Mouse (Mus musculus) testis, postnatal 14 days (tissue): Measurements from ENCODE around the gene Nhs.

Experiments
- DNase-seq: peaks from one replicate; pipeline ENCODE4 v3.0.0; 2021; ENCODE audit warnings: low spot score

Nhs gene

DNA sequence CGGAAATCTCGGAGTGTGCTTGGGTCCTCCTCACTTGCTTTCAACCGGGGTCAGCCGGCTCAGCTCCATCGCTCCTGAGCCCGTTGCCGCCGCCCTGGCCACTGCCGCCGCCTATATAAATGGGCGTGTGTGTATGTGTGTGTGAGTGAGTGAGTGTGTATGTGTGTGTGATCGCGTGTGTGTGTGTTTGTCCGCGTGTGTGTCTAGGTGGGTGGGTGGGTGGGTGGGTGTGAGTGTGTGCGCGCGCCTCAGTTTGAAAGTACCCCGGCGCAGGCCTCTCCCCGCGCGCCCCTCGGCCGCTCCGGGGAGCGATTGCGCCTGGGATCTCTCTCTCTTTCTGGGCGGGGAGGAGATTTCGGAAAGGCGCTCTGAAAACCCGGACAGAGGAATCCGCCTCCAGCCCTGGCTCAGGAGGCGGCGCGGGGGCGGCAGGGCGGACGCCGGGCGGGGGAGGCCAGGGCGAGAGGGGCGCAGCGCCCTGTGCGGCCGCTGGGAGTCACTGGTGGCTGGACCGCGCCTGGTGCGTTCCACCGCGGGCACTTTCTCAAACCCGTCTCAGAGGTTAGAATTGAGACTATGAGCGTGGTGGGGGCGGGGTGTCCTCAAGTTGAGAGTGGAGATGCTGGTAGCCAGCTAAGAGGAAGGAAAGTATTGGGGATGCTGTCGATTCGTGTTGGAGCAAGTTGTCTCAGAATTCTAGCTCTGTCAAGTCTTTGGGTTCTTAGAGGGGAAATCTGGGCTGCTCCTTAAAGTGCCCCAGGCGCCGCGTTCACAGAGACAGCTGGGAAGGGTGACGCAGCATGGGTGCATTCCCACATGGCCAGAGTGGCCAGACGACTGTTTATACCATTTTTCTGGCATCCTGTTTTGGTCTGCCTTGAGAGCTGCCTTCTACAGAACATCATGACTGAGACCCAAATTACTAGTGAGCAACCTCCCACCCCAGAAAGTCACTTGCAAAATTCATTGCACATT is at the start of gene Nhs:
Gene Nhs, minus strand, starts transcription at position 94 of the 975 bp plus-strand sequence.
- DNase-seq = peak; percentile 69

DNA sequence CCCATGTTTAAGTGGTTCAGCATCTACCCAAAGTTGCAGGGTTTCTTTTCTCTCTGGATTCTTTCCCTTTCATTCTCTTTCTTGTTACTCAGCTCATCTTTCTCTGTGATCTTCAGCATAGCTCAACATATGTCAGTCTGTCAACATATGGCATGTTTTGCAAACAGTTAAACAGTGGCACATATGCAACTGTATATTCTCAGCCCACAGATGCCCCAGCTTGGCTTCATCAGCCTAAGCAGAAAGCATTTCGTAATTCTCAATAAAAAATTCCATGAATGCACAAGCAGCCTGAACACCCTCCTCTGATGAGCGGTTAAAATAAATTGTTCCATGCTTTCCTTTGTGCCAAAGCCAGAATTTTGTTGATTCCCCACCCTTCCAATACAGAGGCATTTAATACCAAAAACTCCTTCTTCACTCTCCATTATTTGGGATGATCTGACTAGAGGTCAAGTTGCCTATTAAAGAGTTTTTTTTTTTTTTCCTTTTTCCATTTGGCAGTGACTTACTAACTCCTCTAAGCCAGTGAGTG is 46.9 kb upstream of the Nhs start:
- no peak for DNase-seq

DNA sequence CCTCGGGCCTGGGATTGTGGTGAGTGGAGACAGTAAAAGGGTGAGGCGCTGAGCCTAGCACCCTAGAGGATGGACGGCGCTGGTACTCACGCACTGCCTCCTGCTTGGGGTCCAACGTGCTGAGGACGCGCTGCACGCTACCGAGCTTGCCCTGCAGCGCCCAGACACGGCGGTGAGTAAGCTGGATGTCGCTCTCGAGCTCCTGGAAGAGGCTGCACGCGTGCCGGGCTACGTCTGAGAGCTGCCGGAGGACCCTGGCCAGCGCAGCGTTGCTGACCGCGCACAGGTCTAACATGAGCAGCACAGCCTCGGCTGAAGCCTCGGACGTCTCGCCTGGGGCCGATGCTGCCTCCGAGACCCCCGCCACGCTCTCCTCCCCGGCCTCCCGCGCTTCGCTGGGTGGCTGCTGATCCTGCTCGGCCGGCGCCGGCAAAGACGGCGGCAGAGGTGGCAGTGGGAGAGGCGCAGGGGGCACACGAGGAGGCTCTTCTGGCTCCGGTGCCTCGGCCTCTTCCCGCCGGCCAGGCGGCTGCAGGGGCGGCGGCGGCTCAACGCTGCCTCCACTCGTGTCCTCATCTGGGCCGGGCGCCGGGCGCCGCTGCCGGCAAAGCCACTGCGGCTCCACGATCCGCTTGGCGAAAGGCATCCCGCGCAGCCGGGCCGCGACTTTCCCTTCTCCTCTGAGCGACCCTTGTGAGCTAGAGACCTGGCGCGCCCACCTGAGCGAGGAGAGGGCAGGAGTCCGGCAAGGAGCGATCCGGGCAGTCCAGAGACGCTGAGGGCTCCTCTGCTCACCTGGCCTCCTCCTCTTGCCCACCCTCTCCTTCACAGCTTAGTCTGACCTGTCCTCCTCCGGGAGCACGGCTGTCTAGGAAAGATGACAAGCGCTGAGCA is 540 bp downstream of the Nhs start:
- DNase-seq = peak; percentile 5

DNA sequence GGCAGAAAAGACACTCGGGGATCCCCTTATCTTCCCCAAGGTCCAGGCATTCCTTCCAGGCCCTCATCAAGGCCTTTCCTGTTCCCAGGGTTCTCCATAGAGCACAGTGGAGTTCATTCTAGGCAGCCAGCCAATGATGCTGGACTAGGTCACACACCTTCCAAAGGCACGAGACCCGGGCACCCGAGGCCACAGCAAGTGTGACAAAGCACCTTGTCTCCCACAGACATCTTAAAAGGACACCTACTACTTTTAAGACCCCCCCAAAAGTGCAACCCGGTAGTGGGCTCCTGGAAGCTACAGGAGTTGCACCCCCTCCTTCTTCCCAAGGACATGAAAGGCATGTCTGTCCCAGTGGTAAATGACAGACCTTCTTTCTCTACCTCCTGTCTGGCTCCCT is 1.4 kb downstream of the Nhs start:
- no peak for DNase-seq

- DNase-seq = no peak
Observed at GRCm38 (mm10) chrX:162137807-162138206, 21.7 kb downstream of the Nhs start.

GRCm38 (mm10) chrX:162113257-162113656 is 46.3 kb downstream of the Nhs start:
- DNase-seq = no peak

GRCm38 (mm10) chrX:162102802-162103434 is 56.6 kb downstream of the Nhs start:
- no peak for DNase-seq

GRCm38 (mm10) chrX:162098364-162098763 is 61.2 kb downstream of the Nhs start:
- no peak for DNase-seq

GRCm38 (mm10) chrX:162087291-162087690 is 72.2 kb downstream of the Nhs start:
- peak; percentile 2 for DNase-seq

- DNase-seq = peak; percentile 3
Observed at GRCm38 (mm10) chrX:162085897-162086200, 73.7 kb downstream of the Nhs start.

GRCm38 (mm10) chrX:162085062-162085896 is 74.3 kb downstream of the Nhs start:
- peak; percentile 4 for DNase-seq

DNA sequence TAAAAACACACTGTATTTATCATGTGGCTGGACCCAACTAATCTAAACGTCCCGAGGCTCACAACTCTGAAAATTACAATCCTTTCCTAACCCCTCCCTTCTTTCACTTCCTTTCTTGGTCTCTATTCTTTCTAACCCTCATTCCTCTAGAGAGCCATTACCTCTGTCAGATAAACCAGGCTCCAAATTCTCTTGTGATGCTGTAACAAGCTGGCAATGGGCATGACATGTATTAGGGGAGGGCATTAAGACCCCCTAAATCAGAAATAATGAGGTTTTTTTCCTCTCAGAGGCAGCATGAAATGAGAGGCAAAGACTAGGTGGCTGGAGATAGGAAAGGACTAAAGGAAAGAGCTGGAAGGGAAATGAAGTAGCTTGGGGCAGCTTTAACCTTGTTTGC is 96.4 kb downstream of the Nhs start:
- DNase-seq = no peak

- no peak for DNase-seq
Observed at GRCm38 (mm10) chrX:162055635-162056034, 103.9 kb downstream of the Nhs start.

DNA sequence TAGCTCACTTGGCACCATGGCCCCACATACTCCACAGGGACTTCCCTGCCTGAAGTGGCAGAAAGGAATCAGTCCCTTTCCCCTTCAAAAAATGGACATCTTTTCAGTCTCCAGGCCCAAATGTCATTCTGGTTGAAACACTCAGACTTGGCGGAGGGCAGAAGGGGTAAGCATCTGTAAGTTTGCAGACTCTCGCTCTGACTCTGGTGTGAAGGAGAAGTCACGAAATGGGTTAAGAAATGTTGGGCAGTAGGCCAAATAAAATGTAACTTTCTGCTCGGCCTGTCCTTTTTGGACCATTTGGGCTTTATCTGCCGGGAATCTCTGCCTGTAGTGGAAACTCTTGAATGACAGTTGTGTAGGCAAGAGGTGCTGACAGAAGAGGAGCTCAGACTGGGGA is 106.0 kb downstream of the Nhs start:
- no peak for DNase-seq

GRCm38 (mm10) chrX:162052534-162052933 is 107.0 kb downstream of the Nhs start:
- DNase-seq = no peak

DNA sequence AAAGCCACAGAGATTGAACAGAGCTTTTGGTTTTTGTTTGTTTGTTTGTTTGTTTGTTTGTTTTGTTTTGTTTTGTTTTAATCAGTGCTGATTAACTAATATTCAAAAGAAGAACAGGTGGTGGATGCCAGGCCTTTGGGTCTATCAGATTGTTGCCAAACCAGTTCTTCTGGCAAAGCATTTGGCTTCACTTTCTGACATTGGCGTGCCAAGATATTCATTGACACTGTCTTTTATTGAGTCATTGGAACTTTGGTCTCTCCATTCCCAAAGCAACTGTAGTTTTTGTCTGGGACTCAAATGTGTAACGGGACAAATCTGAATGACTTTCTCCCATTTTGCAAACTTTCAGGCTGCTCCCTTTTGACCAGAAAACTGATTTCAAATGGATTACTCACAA is 109.9 kb downstream of the Nhs start:
- DNase-seq = no peak

- no peak for DNase-seq
Observed at GRCm38 (mm10) chrX:162045527-162045926, 114.0 kb downstream of the Nhs start.

DNA sequence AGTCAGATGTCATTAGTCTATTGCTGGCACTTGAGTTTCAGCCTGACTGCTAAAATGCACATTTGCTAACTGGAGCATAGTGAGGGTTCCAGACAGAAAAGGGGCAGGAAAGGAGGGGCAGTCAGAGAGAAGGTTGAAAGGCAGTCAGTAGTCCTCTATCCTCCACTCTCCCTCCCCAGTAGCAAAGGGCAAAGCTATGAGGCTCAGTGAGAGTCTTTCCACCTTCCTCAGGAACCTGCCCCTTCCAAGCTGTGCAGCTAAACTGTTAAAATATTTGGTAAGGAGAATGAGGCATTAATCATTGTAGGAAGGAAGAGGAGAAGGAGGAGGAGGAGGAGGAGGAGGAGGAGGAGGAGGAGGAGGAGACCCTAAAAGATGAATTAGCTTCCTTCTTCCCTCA is 115.4 kb downstream of the Nhs start:
- no peak for DNase-seq

DNA sequence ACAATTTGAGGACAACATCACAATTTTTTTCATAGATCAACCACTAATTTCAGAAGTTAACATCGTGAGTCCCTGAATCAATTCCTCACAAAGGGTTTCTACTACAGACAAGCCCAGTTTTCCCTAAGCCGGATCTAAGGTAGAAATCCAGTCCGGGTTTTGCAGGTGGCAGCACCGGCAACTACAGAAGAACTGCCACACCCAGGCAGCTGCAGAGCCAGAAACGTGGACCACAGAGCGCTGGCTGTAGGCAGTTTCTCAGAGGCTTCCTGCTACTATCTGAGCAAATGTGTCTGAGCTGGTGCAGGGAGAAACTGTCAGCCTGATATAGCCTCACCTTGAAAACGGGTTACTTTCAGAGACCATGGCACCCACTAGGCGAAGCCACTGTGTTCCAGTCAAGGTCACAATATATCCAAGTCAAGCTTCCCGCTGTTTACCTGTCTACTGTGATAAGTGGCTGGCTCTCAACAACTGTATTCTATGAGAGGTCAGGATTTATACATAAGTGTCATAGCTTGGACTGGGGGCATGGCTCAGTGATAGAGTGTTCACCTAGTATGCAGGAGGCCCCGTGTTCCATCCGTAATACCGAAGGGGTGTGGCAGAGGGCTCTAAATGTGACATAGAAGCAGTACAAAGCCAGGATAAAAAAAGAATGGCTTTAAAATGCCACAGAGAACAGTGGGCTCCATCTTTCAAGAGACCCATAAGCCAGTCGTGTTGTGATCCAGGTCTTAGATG is 134.1 kb downstream of the Nhs start:
- peak; percentile 15 for DNase-seq

GRCm38 (mm10) chrX:162021724-162022123 is 137.8 kb downstream of the Nhs start:
- DNase-seq = no peak
